Mouse (Mus musculus): Measurements from ENCODE around the gene Gpx1.

- TF ChIP-seq POLR2A (IDR thresholded peaks at IDR 0.05; ENCODE audit: extremely low read depth, insufficient read depth, low read length) (no peak), CTCF (IDR thresholded peaks at IDR 0.05; ENCODE audit: low read depth, low read length) (no peak)
Measured at GRCm38 (mm10) chr9:108379294-108379693, 40.6 kb downstream of the Gpx1 start.

All from liver, adult 2 months (tissue).